Mouse (Mus musculus) G1E (cell line): ENCODE measurements at regions not wholly inside any gene's neighbourhood (a gene's known extent, or its start where the extent isn't known, plus 50 kb on each side); places are given as distances from the start of the nearest gene placed in this dataset.

Experiments
- ATAC-seq: 2 replicates; pipeline ENCODE4 v1.8.0; 2016; ENCODE audit warnings: mild to moderate bottlenecking; ENCODE audit not compliant: insufficient number of reproducible peaks, poor library complexity, low FRiP score, severe bottlenecking; ENCODE audit errors: extremely low read depth
- DNase-seq: peaks from one replicate; pipeline ENCODE4 v3.0.0; 2012; ENCODE audit warnings: low spot score
- H3K27me3 ChIP-seq: 2 replicates; pipeline ENCODE4 v1.6.1; 2012; ENCODE audit warnings: mild to moderate bottlenecking, low read length, inconsistent platforms; ENCODE audit not compliant: insufficient read depth
- H3K36me3 ChIP-seq: replicated peaks from 2 replicates; pipeline ENCODE3; 2012; ENCODE audit warnings: mild to moderate bottlenecking, inconsistent platforms
- H3K4me1 ChIP-seq: 2 replicates; pipeline ENCODE4 v1.6.1; 2012; ENCODE audit warnings: low read depth, low read length, inconsistent platforms, mixed read lengths; ENCODE audit not compliant: insufficient read depth
- H3K4me3 ChIP-seq: 2 replicates; pipeline ENCODE4 v1.5.1; 2012; ENCODE audit warnings: low read depth, mild to moderate bottlenecking, inconsistent platforms, low read length, moderate library complexity, mixed read lengths
- H3K9me3 ChIP-seq: replicated peaks from 2 replicates; pipeline ENCODE4 v1.6.1; 2012; ENCODE audit warnings: inconsistent platforms
- CTCF ChIP-seq: IDR thresholded peaks from 2 replicates; pipeline ENCODE4 v1.5.1; 2012; ENCODE audit warnings: low read depth, low read length, inconsistent platforms, mixed read lengths
- GATA1 ChIP-seq: IDR thresholded peaks from 2 replicates; pipeline ENCODE4 v1.6.1; 2012; ENCODE audit warnings: borderline replicate concordance, low read length, inconsistent platforms, mixed read lengths
- GATA2 ChIP-seq: IDR thresholded peaks from 2 replicates; pipeline ENCODE4 v1.6.1; 2012; ENCODE audit warnings: low read depth, low read length, inconsistent platforms, borderline replicate concordance
- POLR2AphosphoS5 ChIP-seq: IDR thresholded peaks from 2 replicates; pipeline ENCODE4 v1.6.1; 2012; ENCODE audit warnings: low read depth, low read length, inconsistent platforms; ENCODE audit not compliant: insufficient replicate concordance
- TAL1 ChIP-seq: conservative IDR thresholded peaks from 2 replicates; pipeline ENCODE4 v1.6.1; 2012; ENCODE audit warnings: low read depth, low read length, inconsistent platforms, mixed read lengths

DNA sequence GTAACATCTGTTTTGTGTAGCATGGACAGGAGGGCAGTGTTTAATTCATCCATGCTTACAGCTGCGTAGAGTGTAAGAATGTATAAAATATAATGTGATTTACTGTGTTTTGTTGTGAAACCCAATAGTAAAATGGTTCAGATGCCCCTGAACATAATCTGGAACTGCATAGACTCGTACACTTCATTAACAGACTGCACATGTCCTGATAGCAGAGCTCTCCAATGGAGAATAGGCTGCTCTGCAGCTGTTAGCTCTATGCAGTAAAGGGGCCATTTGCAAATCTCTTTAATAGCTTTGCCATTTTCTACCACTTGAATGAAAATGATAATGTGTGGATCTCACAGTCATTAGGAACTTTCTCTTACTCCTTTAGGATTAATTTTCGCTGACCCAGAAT, 1523.0 kb downstream of the 4930444P10Rik start:
- H3K4me1 ChIP-seq = no peaks in the 10 kb centered on the region
- TF ChIP-seq GATA2 (no peak), TAL1 (no peak), GATA1 (no peak), POLR2AphosphoS5 (no peak), CTCF (no peak)
- H3K9me3 ChIP-seq = no peaks in the 10 kb centered on the region
- H3K27me3 ChIP-seq = no peaks in the 10 kb centered on the region
- no peaks in the 10 kb centered on the region for H3K36me3 ChIP-seq
- ATAC-seq (no peak), DNase-seq (no peak)
- no peak overlapping the region for H3K4me3 ChIP-seq

DNA sequence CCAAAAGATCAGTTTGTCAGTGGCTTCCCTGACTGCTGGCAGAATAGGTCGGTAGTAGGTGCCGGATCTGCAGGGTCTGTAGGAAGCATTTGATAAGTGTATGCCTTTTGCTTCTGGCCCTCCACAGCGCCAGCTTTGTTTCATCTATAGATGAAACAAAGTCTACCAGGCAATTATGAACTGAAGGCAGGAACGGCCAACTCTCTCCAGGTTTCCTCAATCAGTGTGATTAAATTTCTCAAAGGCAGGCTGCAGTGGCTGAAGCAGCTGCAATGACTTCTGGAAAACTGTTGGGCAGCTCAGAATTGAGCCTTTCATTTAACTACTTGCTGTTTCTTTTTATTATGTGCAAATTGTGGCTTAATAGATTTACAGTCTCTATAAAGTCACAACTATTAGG, 1526.1 kb downstream of the 4930444P10Rik start:
- no peak overlapping the region for H3K4me3 ChIP-seq
- TF ChIP-seq POLR2AphosphoS5 = no peak
- TF ChIP-seq TAL1 = no peak
- no peak for TF ChIP-seq CTCF
- TF ChIP-seq GATA1 = no peak
- TF ChIP-seq GATA2 = no peak
- no peaks in the 10 kb centered on the region for H3K4me1 ChIP-seq
- DNase-seq (no peak), ATAC-seq (no peak)
- H3K36me3 ChIP-seq = no peaks in the 10 kb centered on the region
- H3K9me3 ChIP-seq = no peaks in the 10 kb centered on the region
- no peaks in the 10 kb centered on the region for H3K27me3 ChIP-seq

DNA sequence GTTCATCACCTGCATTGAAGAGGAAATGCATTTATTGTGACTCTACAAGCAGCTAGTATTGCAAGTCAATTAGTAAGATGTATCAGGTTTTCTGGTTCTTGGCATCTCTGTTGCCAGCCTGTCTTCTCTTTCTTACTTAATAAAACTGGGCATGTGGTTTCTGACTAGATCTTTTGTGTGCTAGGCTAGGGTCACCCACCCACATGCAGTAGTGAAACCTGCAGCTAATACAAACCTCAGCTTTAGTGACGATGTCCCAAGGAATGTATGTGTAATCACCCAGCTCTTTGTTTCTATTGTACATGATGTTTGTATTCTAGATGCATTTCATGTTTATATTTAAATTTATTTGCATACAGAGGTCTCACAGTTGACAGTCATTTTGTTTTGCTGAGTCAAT, 1526.7 kb downstream of the 4930444P10Rik start:
- no peak for DNase-seq
- Histone ChIP-seq H3K27me3 (no peaks in the 10 kb centered on the region), H3K4me1 (no peaks in the 10 kb centered on the region), H3K9me3 (no peaks in the 10 kb centered on the region), H3K36me3 (no peaks in the 10 kb centered on the region), H3K4me3 (no peak overlapping the region)
- no peak for ATAC-seq
- TF ChIP-seq POLR2AphosphoS5 (no peak), GATA2 (no peak), CTCF (no peak), GATA1 (no peak), TAL1 (no peak)
